Mouse (Mus musculus): ENCODE data around the gene Gm28635.

Gm28635 gene

GRCm38 (mm10) chr2:84677968-84678880 lies at the start of gene Gm28635, which contains the start of gene Med19:
Gene Gm28635, minus strand, starts transcription at chr2:84678041.
Gene Med19, plus strand, starts transcription at chr2:84678402.
- DNase-seq (ENCODE audit: low spot score): peak; percentile 94

- DNase-seq (ENCODE audit: low spot score): peak; percentile 96
These were observed 49.5 kb upstream of the Gm28635 start, which contains the start of gene Clp1 for GRCm38 (mm10) chr2:84727172-84727858. Gene Clp1, minus strand, starts transcription at chr2:84727350.

GRCm38 (mm10) chr2:84726716-84727115 lies 48.9 kb upstream of the Gm28635 start:
- no peak for DNase-seq (ENCODE audit: low spot score)

- DNase-seq (ENCODE audit: low spot score): no peak
These were observed 47.9 kb upstream of the Gm28635 start for GRCm38 (mm10) chr2:84725770-84726169.

- DNase-seq (ENCODE audit: low spot score): no peak
These were observed 46.0 kb upstream of the Gm28635 start for GRCm38 (mm10) chr2:84723856-84724255.

- no peak for DNase-seq (ENCODE audit: low spot score)
These were observed 43.3 kb upstream of the Gm28635 start for GRCm38 (mm10) chr2:84721182-84721581.

GRCm38 (mm10) chr2:84720718-84721117 lies 42.9 kb upstream of the Gm28635 start:
- DNase-seq (ENCODE audit: low spot score): no peak

- no peak for DNase-seq (ENCODE audit: low spot score)
These were observed 39.5 kb upstream of the Gm28635 start for GRCm38 (mm10) chr2:84717357-84717756.

- DNase-seq (ENCODE audit: low spot score): no peak
These were observed 38.8 kb upstream of the Gm28635 start for GRCm38 (mm10) chr2:84716423-84717355.

GRCm38 (mm10) chr2:84715562-84716361 lies 37.9 kb upstream of the Gm28635 start:
- DNase-seq (ENCODE audit: low spot score): peak; percentile 82

- DNase-seq (ENCODE audit: low spot score): peak; percentile 99
These were observed 37.1 kb upstream of the Gm28635 start, which contains the start of gene Zdhhc5 for GRCm38 (mm10) chr2:84714811-84715561. Gene Zdhhc5, minus strand, starts transcription at chr2:84715180.

GRCm38 (mm10) chr2:84714422-84714810 lies 36.6 kb upstream of the Gm28635 start:
- peak; percentile 33 for DNase-seq (ENCODE audit: low spot score)

- DNase-seq (ENCODE audit: low spot score): no peak
These were observed 34.1 kb upstream of the Gm28635 start for GRCm38 (mm10) chr2:84711898-84712297.

GRCm38 (mm10) chr2:84707523-84707922 lies 29.7 kb upstream of the Gm28635 start:
- no peak for DNase-seq (ENCODE audit: low spot score)

GRCm38 (mm10) chr2:84705295-84705694 lies 27.5 kb upstream of the Gm28635 start:
- DNase-seq (ENCODE audit: low spot score): peak; percentile 41

- no peak for DNase-seq (ENCODE audit: low spot score)
These were observed 26.5 kb upstream of the Gm28635 start for GRCm38 (mm10) chr2:84704329-84704728.

GRCm38 (mm10) chr2:84703497-84703896 lies 25.7 kb upstream of the Gm28635 start:
- DNase-seq (ENCODE audit: low spot score): no peak

GRCm38 (mm10) chr2:84695007-84695695 lies 17.3 kb upstream of the Gm28635 start:
- no peak for DNase-seq (ENCODE audit: low spot score)

- no peak for DNase-seq (ENCODE audit: low spot score)
These were observed 12.2 kb upstream of the Gm28635 start for GRCm38 (mm10) chr2:84690050-84690449.

Measured in urinary bladder, postnatal 14 days (tissue).